Mouse (Mus musculus): ENCODE measurements around the gene Dusp11. TPM values are rescaled to one million over a fixed set of nuclear protein-coding genes. Genes with fewer than 3 reads are reported as not detected.
"Not testable (repeated sequence)": the region's sequence is repeated elsewhere in the genome, so short reads cannot be mapped to it uniquely, and the experiment has no call there.

The Dusp11 gene
- total and polyA plus RNA-seq, 3 experiments = 26.0 to 41.8 (median 38.0) TPM

- no peak overlapping the region for H3K27ac ChIP-seq
- no peaks in the 10 kb centered on the region for H3K79me2 ChIP-seq (replicated peaks; ENCODE audit: control insufficient read depth, insufficient read depth, low read length)
- WGBS = 87% methylated on average over 9 of the region's 9 CpGs
- no peaks in the 10 kb centered on the region for H3K4me1 ChIP-seq (ENCODE audit: control insufficient read depth, insufficient read depth, low read length)
- no peaks in the 10 kb centered on the region for H3K27me3 ChIP-seq (ENCODE audit: control insufficient read depth, insufficient read depth, low read length)
- intact Hi-C loops (cut with DNase I) = no loop called here
- no peaks in the 10 kb centered on the region; the same call in 1 of the 2 replicates for H3K36me3 ChIP-seq (ENCODE audit: control insufficient read depth, insufficient read depth, low read length)
- no peak for TF ChIP-seq POLR2A (IDR thresholded peaks at IDR 0.05; ENCODE audit: insufficient read depth, low read depth, low read length)
- TF ChIP-seq CTCF (IDR thresholded peaks at IDR 0.05) = no peak
- no peak for TF ChIP-seq EP300 (IDR thresholded peaks at IDR 0.05; ENCODE audit: insufficient read depth, low read depth, low read length)
- H3K9ac ChIP-seq (ENCODE audit: low read depth, low read length) = no peak overlapping the region
- H3K4me3 ChIP-seq = no peak overlapping the region
- no peak for DNase-seq
Measured at GRCm38 (mm10) chr6:85927476-85928464, 33.7 kb downstream of the Dusp11 start.

- WGBS = 64% methylated on average over 1 of the region's 1 CpGs
Measured at GRCm38 (mm10) chr6:85926709-85927108, 34.8 kb downstream of the Dusp11 start.

GRCm38 (mm10) chr6:85923643-85924042 lies 37.8 kb downstream of the Dusp11 start:
- no peaks in the 10 kb centered on the region; the same call in 1 of the 2 replicates for H3K36me3 ChIP-seq (ENCODE audit: control insufficient read depth, insufficient read depth, low read length)

More at GRCm38 (mm10) chr6:85926709-85927108, 34.8 kb downstream of the Dusp11 start:
- no peak overlapping the region for H3K27ac ChIP-seq
- H3K27me3 ChIP-seq (ENCODE audit: control insufficient read depth, insufficient read depth, low read length) = no peaks in the 10 kb centered on the region
- intact Hi-C loops (cut with DNase I) = no loop called here
- H3K36me3 ChIP-seq (ENCODE audit: control insufficient read depth, insufficient read depth, low read length) = no peaks in the 10 kb centered on the region; the same call in 1 of the 2 replicates
- no peaks in the 10 kb centered on the region for H3K4me1 ChIP-seq (ENCODE audit: control insufficient read depth, insufficient read depth, low read length)
- no peak overlapping the region for H3K4me3 ChIP-seq
- no peaks in the 10 kb centered on the region for H3K79me2 ChIP-seq (replicated peaks; ENCODE audit: control insufficient read depth, insufficient read depth, low read length)
- no peak for DNase-seq
- no peak overlapping the region for H3K9ac ChIP-seq (ENCODE audit: low read depth, low read length)
- TF ChIP-seq CTCF (IDR thresholded peaks at IDR 0.05) = no peak
- no peak for TF ChIP-seq EP300 (IDR thresholded peaks at IDR 0.05; ENCODE audit: insufficient read depth, low read depth, low read length)
- no peak for TF ChIP-seq POLR2A (IDR thresholded peaks at IDR 0.05; ENCODE audit: insufficient read depth, low read depth, low read length)

GRCm38 (mm10) chr6:85919401-85919800 lies 42.1 kb downstream of the Dusp11 start:
- DNase-seq = no peak
- peaks cover 3% of the 10 kb centered on the region; the same call in 1 of the 2 replicates for H3K36me3 ChIP-seq (ENCODE audit: control insufficient read depth, insufficient read depth, low read length)
- intact Hi-C loops (cut with DNase I) = loop anchor here (5.0 to 10.0 kb wide), 2 partner anchors 43 to 465 kb away; partner anchors contain the start of genes Cct7, Dusp11 and Pradc1

More at GRCm38 (mm10) chr6:85923643-85924042, 37.8 kb downstream of the Dusp11 start:
- no peaks in the 10 kb centered on the region for H3K4me1 ChIP-seq (ENCODE audit: control insufficient read depth, insufficient read depth, low read length)
- 84% methylated on average over 1 of the region's 1 CpGs for WGBS
- intact Hi-C loops (cut with DNase I) = no loop called here
- H3K27ac ChIP-seq = no peak overlapping the region
- no peaks in the 10 kb centered on the region for H3K27me3 ChIP-seq (ENCODE audit: control insufficient read depth, insufficient read depth, low read length)
- TF ChIP-seq CTCF (IDR thresholded peaks at IDR 0.05) (no peak), EP300 (IDR thresholded peaks at IDR 0.05; ENCODE audit: insufficient read depth, low read depth, low read length) (no peak), POLR2A (IDR thresholded peaks at IDR 0.05; ENCODE audit: insufficient read depth, low read depth, low read length) (no peak)
- no peak overlapping the region for H3K4me3 ChIP-seq
- no peak overlapping the region for H3K9ac ChIP-seq (ENCODE audit: low read depth, low read length)
- DNase-seq = no peak
- no peaks in the 10 kb centered on the region for H3K79me2 ChIP-seq (replicated peaks; ENCODE audit: control insufficient read depth, insufficient read depth, low read length)

GRCm38 (mm10) chr6:85918341-85918740 lies 43.1 kb downstream of the Dusp11 start:
- not testable (repeated sequence) for H3K27ac ChIP-seq; H3K27me3 ChIP-seq (ENCODE audit: control insufficient read depth, insufficient read depth, low read length); H3K36me3 ChIP-seq (ENCODE audit: control insufficient read depth, insufficient read depth, low read length); H3K9ac ChIP-seq (ENCODE audit: low read depth, low read length); H3K4me1 ChIP-seq (ENCODE audit: control insufficient read depth, insufficient read depth, low read length); DNase-seq; H3K79me2 ChIP-seq (replicated peaks; ENCODE audit: control insufficient read depth, insufficient read depth, low read length); H3K4me3 ChIP-seq
- 96% methylated on average over 3 of the region's 3 CpGs for WGBS
- intact Hi-C loops (cut with DNase I) = loop anchor here (5.0 to 10.0 kb wide), 2 partner anchors 44 to 464 kb away; partner anchors contain the start of genes Cct7, Dusp11 and Pradc1

More at GRCm38 (mm10) chr6:85919401-85919800, 42.1 kb downstream of the Dusp11 start:
- Histone ChIP-seq H3K4me3 (no peak overlapping the region), H3K9ac (ENCODE audit: low read depth, low read length) (no peak overlapping the region), H3K27me3 (ENCODE audit: control insufficient read depth, insufficient read depth, low read length) (no peaks in the 10 kb centered on the region), H3K4me1 (ENCODE audit: control insufficient read depth, insufficient read depth, low read length) (peaks cover 4% of the 10 kb centered on the region), H3K79me2 (replicated peaks; ENCODE audit: control insufficient read depth, insufficient read depth, low read length) (no peaks in the 10 kb centered on the region), H3K27ac (no peak overlapping the region)
- 91% methylated on average over 4 of the region's 4 CpGs for WGBS
- TF ChIP-seq EP300 (IDR thresholded peaks at IDR 0.05; ENCODE audit: insufficient read depth, low read depth, low read length) = no peak
- TF ChIP-seq CTCF (IDR thresholded peaks at IDR 0.05) = no peak
- no peak for TF ChIP-seq POLR2A (IDR thresholded peaks at IDR 0.05; ENCODE audit: insufficient read depth, low read depth, low read length)

- H3K27me3 ChIP-seq (ENCODE audit: control insufficient read depth, insufficient read depth, low read length) = no peaks in the 10 kb centered on the region
- peaks cover 3% of the 10 kb centered on the region; the same call in 1 of the 2 replicates for H3K36me3 ChIP-seq (ENCODE audit: control insufficient read depth, insufficient read depth, low read length)
- H3K4me3 ChIP-seq = no peak overlapping the region
- peaks cover 4% of the 10 kb centered on the region for H3K4me1 ChIP-seq (ENCODE audit: control insufficient read depth, insufficient read depth, low read length)
- DNase-seq = no peak
- H3K79me2 ChIP-seq (replicated peaks; ENCODE audit: control insufficient read depth, insufficient read depth, low read length) = no peaks in the 10 kb centered on the region
- intact Hi-C loops (cut with DNase I) = loop anchor here (5.0 to 10.0 kb wide), 2 partner anchors 46 to 462 kb away; partner anchors contain the start of genes Cct7, Dusp11 and Pradc1
- no peak overlapping the region for H3K9ac ChIP-seq (ENCODE audit: low read depth, low read length)
- 84% methylated on average over 6 of the region's 6 CpGs for WGBS
- TF ChIP-seq EP300 (IDR thresholded peaks at IDR 0.05; ENCODE audit: insufficient read depth, low read depth, low read length) (no peak), POLR2A (IDR thresholded peaks at IDR 0.05; ENCODE audit: insufficient read depth, low read depth, low read length) (no peak), CTCF (IDR thresholded peaks at IDR 0.05) (no peak)
- peak overlapping the region; percentile 91 for H3K27ac ChIP-seq
Measured at GRCm38 (mm10) chr6:85916596-85916995, 44.9 kb downstream of the Dusp11 start.
